Mouse (Mus musculus) ES-Bruce4 (cell line): ENCODE measurements at regions not wholly inside any gene's neighbourhood (a gene's known extent, or its start where the extent isn't known, plus 50 kb on each side); places are given as distances from the start of the nearest gene placed in this dataset.

Source experiments
- H3K27ac ChIP-seq: 2 replicates; pipeline ENCODE4 v1.5.1; 2012; ENCODE audit warnings: low read length, inconsistent platforms; ENCODE audit not compliant: insufficient read depth
- H3K27me3 ChIP-seq: 2 replicates; pipeline ENCODE4 v1.6.1; 2012; ENCODE audit warnings: mild to moderate bottlenecking, low read length, inconsistent platforms; ENCODE audit not compliant: control insufficient read depth, poor library complexity, insufficient read depth, severe bottlenecking
- H3K36me3 ChIP-seq: 2 replicates; pipeline ENCODE4 v1.6.1; 2012; ENCODE audit warnings: inconsistent platforms, mild to moderate bottlenecking, low read length, moderate library complexity; ENCODE audit not compliant: control insufficient read depth, poor library complexity, insufficient read depth, severe bottlenecking
- H3K4me1 ChIP-seq: one replicate; pipeline ENCODE4 v1.8.1; 2011; ENCODE audit warnings: low read length; ENCODE audit not compliant: control insufficient read depth, insufficient read depth
- H3K4me3 ChIP-seq: 2 replicates; pipeline ENCODE4 v1.5.1; 2011; ENCODE audit warnings: low read depth, mild to moderate bottlenecking, low read length
- H3K9ac ChIP-seq: 2 replicates; pipeline ENCODE4 v1.6.1; 2012; ENCODE audit warnings: low read depth, mild to moderate bottlenecking, inconsistent platforms; ENCODE audit not compliant: poor library complexity, severe bottlenecking
- H3K9me3 ChIP-seq: replicated peaks from 2 replicates; pipeline ENCODE4 v1.6.1; 2012; ENCODE audit warnings: mild to moderate bottlenecking, low read length, inconsistent platforms; ENCODE audit not compliant: control insufficient read depth, poor library complexity, insufficient read depth, severe bottlenecking
- CTCF ChIP-seq: IDR thresholded peaks from one replicate; pipeline ENCODE4 v1.8.1; 2011; ENCODE audit warnings: low read depth, low read length
- EP300 ChIP-seq: IDR thresholded peaks from 2 replicates; pipeline ENCODE4 v1.6.1; 2011; ENCODE audit warnings: low read depth, low read length; ENCODE audit not compliant: insufficient read depth
- POLR2A ChIP-seq: IDR thresholded peaks from one replicate; pipeline ENCODE4 v1.8.1; 2011; ENCODE audit warnings: low read length; ENCODE audit not compliant: insufficient read depth

GRCm38 (mm10) chr9:116361092-116361491 is 185.9 kb upstream of the Tgfbr2 start:
- Histone ChIP-seq H3K27me3 (no peaks in the 10 kb centered on the region), H3K4me3 (no peak overlapping the region), H3K4me1 (no peaks in the 10 kb centered on the region), H3K9me3 (no peaks in the 10 kb centered on the region; the same call in none of the 2 replicates), H3K9ac (no peak overlapping the region), H3K36me3 (no peaks in the 10 kb centered on the region), H3K27ac (no peak overlapping the region)
- TF ChIP-seq CTCF, result no peak
- TF ChIP-seq POLR2A, result no peak
- no peak for TF ChIP-seq EP300

- Histone ChIP-seq H3K4me1 (no peaks in the 10 kb centered on the region), H3K36me3 (no peaks in the 10 kb centered on the region), H3K9me3 (no peaks in the 10 kb centered on the region; the same call in none of the 2 replicates), H3K27me3 (no peaks in the 10 kb centered on the region), H3K27ac (no peak overlapping the region), H3K9ac (no peak overlapping the region), H3K4me3 (no peak overlapping the region)
- no peak for TF ChIP-seq POLR2A
- TF ChIP-seq EP300, result no peak
- TF ChIP-seq CTCF, result no peak
Measured at GRCm38 (mm10) chr9:116354056-116354732, 179.0 kb upstream of the Tgfbr2 start.

- Histone ChIP-seq H3K9ac (no peak overlapping the region), H3K4me1 (no peaks in the 10 kb centered on the region), H3K9me3 (no peaks in the 10 kb centered on the region), H3K4me3 (no peak overlapping the region), H3K27me3 (no peaks in the 10 kb centered on the region), H3K27ac (no peak overlapping the region), H3K36me3 (no peaks in the 10 kb centered on the region)
- TF ChIP-seq EP300, result no peak
Measured at GRCm38 (mm10) chr9:116352801-116353494, 177.8 kb upstream of the Tgfbr2 start.

- no peaks in the 10 kb centered on the region for H3K4me1 ChIP-seq
- H3K36me3 ChIP-seq, result no peaks in the 10 kb centered on the region
- H3K27me3 ChIP-seq, result no peaks in the 10 kb centered on the region
- no peak overlapping the region for H3K27ac ChIP-seq
- H3K9ac ChIP-seq, result no peak overlapping the region
- no peak for TF ChIP-seq POLR2A
- TF ChIP-seq EP300, result no peak
- TF ChIP-seq CTCF, result no peak
- H3K9me3 ChIP-seq, result no peaks in the 10 kb centered on the region
- H3K4me3 ChIP-seq, result no peak overlapping the region
Measured at GRCm38 (mm10) chr9:116350804-116351547, 175.8 kb upstream of the Tgfbr2 start.

GRCm38 (mm10) chr9:116347021-116347420 is 171.9 kb upstream of the Tgfbr2 start:
- no peak overlapping the region for H3K9ac ChIP-seq
- H3K36me3 ChIP-seq, result no peaks in the 10 kb centered on the region
- no peaks in the 10 kb centered on the region for H3K27me3 ChIP-seq
- no peak overlapping the region for H3K27ac ChIP-seq
- no peaks in the 10 kb centered on the region for H3K9me3 ChIP-seq
- H3K4me3 ChIP-seq, result no peak overlapping the region
- TF ChIP-seq EP300 (no peak), CTCF (no peak), POLR2A (no peak)
- H3K4me1 ChIP-seq, result no peaks in the 10 kb centered on the region

GRCm38 (mm10) chr9:116346495-116346894 is 171.3 kb upstream of the Tgfbr2 start:
- no peak overlapping the region for H3K27ac ChIP-seq
- no peaks in the 10 kb centered on the region for H3K36me3 ChIP-seq
- H3K4me1 ChIP-seq, result no peaks in the 10 kb centered on the region
- H3K27me3 ChIP-seq, result no peaks in the 10 kb centered on the region
- no peaks in the 10 kb centered on the region for H3K9me3 ChIP-seq
- TF ChIP-seq EP300, result no peak
- TF ChIP-seq POLR2A, result no peak
- no peak for TF ChIP-seq CTCF
- no peak overlapping the region for H3K4me3 ChIP-seq
- no peak overlapping the region for H3K9ac ChIP-seq
